ENCODE assay signal across 8 mouse cellular contexts in genomic region chr6:135323311-135323982, GRCm38 (mm10). TPM values are rescaled to one million over a fixed set of nuclear protein-coding genes. Genes with fewer than 3 reads are reported as not detected.
A peak's percentile ranks its signal among the peaks of the same experiment; 100 is the strongest.
DNase-seq lines count a peak whose midpoint lies in the region; ATAC-seq lines count a peak whose summit lies in the region.

No protein-coding gene starts in this region.

- peak; percentile 20 for DNase-seq in layer of hippocampus, adult 9-11 months
- DNase-seq in layer of hippocampus, postnatal 10 days (ENCODE audit: low spot score in 2 of 2) = no peak
- DNase-seq in lung, postnatal 36 days = peak; percentile 92
- DNase-seq in spleen, adult 18-20 months = peak; percentile 31 to 49

- peak overlapping the region; percentile 21 to 33; a peak in 2 of 4 replicates for H3K27ac ChIP-seq in heart, embryonic 14.5 days (replicated peaks in 1 of 2; ENCODE audit: control insufficient read depth in 1 of 2, insufficient read depth in 1 of 2, low read depth in 2 of 2, low read length in 2 of 2)
- peak overlapping the region; percentile 83 for H3K27ac ChIP-seq in kidney, embryonic 16.5 days (ENCODE audit: low read length)

- H3K36me3 ChIP-seq in heart, embryonic 14.5 days (ENCODE audit: control insufficient read depth, insufficient read depth, low read length) = no peaks in the 10 kb centered on the region
- H3K36me3 ChIP-seq in kidney, embryonic 16.5 days (ENCODE audit: insufficient read depth, low read length) = no peaks in the 10 kb centered on the region

- no peak overlapping the region for H3K9ac ChIP-seq in heart, embryonic 14.5 days (ENCODE audit: low read length)
- H3K9ac ChIP-seq in kidney, embryonic 16.5 days (replicated peaks; ENCODE audit: low read length) = peak overlapping the region; percentile 49; the same call in 1 of the 2 replicates

- no peaks in the 10 kb centered on the region for H3K9me3 ChIP-seq in heart, embryonic 14.5 days (ENCODE audit: control insufficient read depth, low read length)
- H3K9me3 ChIP-seq in kidney, embryonic 16.5 days (ENCODE audit: low read length) = no peaks in the 10 kb centered on the region

- H3K27me3 ChIP-seq in heart, embryonic 14.5 days (ENCODE audit: control insufficient read depth, insufficient read depth, low read length) = no peaks in the 10 kb centered on the region
- no peaks in the 10 kb centered on the region for H3K27me3 ChIP-seq in kidney, embryonic 16.5 days (ENCODE audit: insufficient read depth, low read length)

- H3K4me2 ChIP-seq in heart, embryonic 14.5 days (ENCODE audit: low read length) = 0 out of 2 replicates have a peak overlapping the region, but pooled peaks have one; percentile 2
- H3K4me2 ChIP-seq in kidney, embryonic 16.5 days (replicated peaks; ENCODE audit: low read depth, low read length) = peak overlapping the region; percentile 38

- H3K4me3 ChIP-seq in heart, embryonic 14.5 days (ENCODE audit: control insufficient read depth in 1 of 2, insufficient read depth in 1 of 2, low read depth in 1 of 2, low read length in 2 of 2) = no peak overlapping the region
- H3K4me3 ChIP-seq in kidney, embryonic 16.5 days (ENCODE audit: low read length) = no peak overlapping the region

- peaks cover 7 to 13% of the 10 kb centered on the region in 2 experiments; a peak in 2 of 4 replicates for H3K4me1 ChIP-seq in heart, embryonic 14.5 days (ENCODE audit: control insufficient read depth in 2 of 2, insufficient read depth in 2 of 2, low read length in 2 of 2)
- peaks cover 16% of the 10 kb centered on the region for H3K4me1 ChIP-seq in kidney, embryonic 16.5 days (ENCODE audit: insufficient read depth, low read length)

- peak; percentile 71 for ATAC-seq in common myeloid progenitor, adult 5-6 weeks (replicated peaks; ENCODE audit: low read depth, poor library complexity, severe bottlenecking)
- ATAC-seq in heart, embryonic 14.5 days (ENCODE audit: insufficient number of reproducible peaks, insufficient read depth, low FRiP score, low read depth) = peak; percentile 58; the same call in 1 of the 2 replicates
- peak; percentile 93 for ATAC-seq in kidney, embryonic 16.5 days (ENCODE audit: low FRiP score, low TSS enrichment)
- no peak for ATAC-seq in erythroblast, adult 5-6 weeks (replicated peaks; ENCODE audit: low FRiP score, poor library complexity, severe bottlenecking)

- WGBS in heart, embryonic 14.5 days = 57% methylated on average over 16 of the region's 16 CpGs
- 21% methylated on average over 16 of the region's 16 CpGs for WGBS in kidney, embryonic 16.5 days

RNA-seq across cellular contexts. Expression of gene Pbp2, which starts 13.2 kb away (rescaled TPM):
- under 1 TPM in 1 of 2 experiments, not detected in 1; 0.37 TPM for total RNA-seq in layer of hippocampus, postnatal 10 days (2021)
- not detected in 2 replicates for total RNA-seq in common myeloid progenitor, adult 5-6 weeks (2017)
- not detected in 2 replicates for polyA plus RNA-seq in heart, embryonic 14.5 days (2014; fragmentation: Nextera tagmentation; extraction: Ambion mirVana)
- 0.29 TPM in 1 of 2 replicates, not detected in the other for polyA plus RNA-seq in kidney, embryonic 16.5 days (2015; fragmentation: Nextera tagmentation; extraction: Ambion mirVana)
- not detected in 2 replicates for total RNA-seq in erythroblast, adult 5-6 weeks (2015; ENCODE audit: low replicate concordance)
- not detected in 2 replicates for total RNA-seq in erythroblast, adult 5-6 weeks (2017; ENCODE audit: low replicate concordance)

RNA-seq across cellular contexts. Expression of gene Emp1, which starts 38.9 kb away (rescaled TPM):
- total RNA-seq in layer of hippocampus, postnatal 10 days (2021) = 1 to 10 TPM; 5.4 to 5.5 TPM
- 2.7 and 5.4 TPM in 2 replicates for total RNA-seq in common myeloid progenitor, adult 5-6 weeks (2017)
- 16.6 and 17.2 TPM in 2 replicates for polyA plus RNA-seq in heart, embryonic 14.5 days (2014; fragmentation: Nextera tagmentation; extraction: Ambion mirVana)
- polyA plus RNA-seq in kidney, embryonic 16.5 days (2015; fragmentation: Nextera tagmentation; extraction: Ambion mirVana) = 56.3 and 67.2 TPM in 2 replicates
- 0.42 and 2.3 TPM in 2 replicates for total RNA-seq in erythroblast, adult 5-6 weeks (2015; ENCODE audit: low replicate concordance)
- total RNA-seq in erythroblast, adult 5-6 weeks (2017; ENCODE audit: low replicate concordance) = 2.1 TPM in 1 of 2 replicates, not detected in the other

Comparison
In these comparisons a context has a peak if more than half of its experiments do, and no peak if none do; other contexts are left out.
1. DNase-seq: peak in layer of hippocampus, adult 9-11 months (single experiment), lung, postnatal 36 days (single experiment) and spleen, adult 18-20 months (2 of 2); none in layer of hippocampus, postnatal 10 days (0 of 2).